Mouse (Mus musculus) macrophage (primary cell): Measurements from ENCODE around the gene Hydin. TPM values are rescaled to one million over a fixed set of nuclear protein-coding genes. Genes with fewer than 3 reads are reported as not detected.

ENCODE experiments used
- H3K27ac ChIP-seq: fragments of 350-480 bp; formaldehyde crosslinking; 2 replicates; pipeline ENCODE4 v1.9.0; 2021
- H3K36me3 ChIP-seq: fragments of 350-480 bp; formaldehyde crosslinking; 2 replicates; pipeline ENCODE4 v1.9.0; 2021; ENCODE audit errors: inconsistent target
- H3K4me3 ChIP-seq: fragments of 350-480 bp; formaldehyde crosslinking; 2 replicates; pipeline ENCODE4 v1.9.0; 2021; ENCODE audit errors: inconsistent target
- H3K79me2 ChIP-seq: fragments of 350-480 bp; formaldehyde crosslinking; 2 replicates; pipeline ENCODE4 v1.9.0; 2021; ENCODE audit errors: inconsistent target
- WGBS: methylation state at CpG from one replicate; pipeline ENCODE4 v1.1.7; 2026; ENCODE audit warnings: inconsistent platforms; ENCODE audit not compliant: missing documents; 5-methylcytosine and 5-hydroxymethylcytosine counted together
- polyA plus RNA-seq: library from polyadenylated mRNA; stranded (reverse); fragments of 250-400 nt; gene quantifications from 3 replicates; pipeline ENCODE4 v1.2.4, GENCODE M21; 2018; ENCODE audit warnings: inconsistent platforms
- total RNA-seq, 78 experiments: library from RNA; depleted of rRNA; stranded (reverse); fragments of 250-400 nt; gene quantifications; 1 replicate in 9 of 78; 2 replicates in 24 of 78; 3 replicates in 43 of 78; 4 replicates in 2 of 78; pipeline ENCODE4 v1.2.4; 2018; ENCODE audit warnings: inconsistent platforms in 56 of 78

The Hydin gene
- not detected for total RNA-seq (2018; cell fraction: chromatin; rRNA removed)
- not detected for total RNA-seq (2018; cell fraction: cytosol; rRNA removed)
- total RNA-seq (2018; cell fraction: nucleus; rRNA removed) = not detected
- polyA plus RNA-seq = not detected in 3 replicates

DNA sequence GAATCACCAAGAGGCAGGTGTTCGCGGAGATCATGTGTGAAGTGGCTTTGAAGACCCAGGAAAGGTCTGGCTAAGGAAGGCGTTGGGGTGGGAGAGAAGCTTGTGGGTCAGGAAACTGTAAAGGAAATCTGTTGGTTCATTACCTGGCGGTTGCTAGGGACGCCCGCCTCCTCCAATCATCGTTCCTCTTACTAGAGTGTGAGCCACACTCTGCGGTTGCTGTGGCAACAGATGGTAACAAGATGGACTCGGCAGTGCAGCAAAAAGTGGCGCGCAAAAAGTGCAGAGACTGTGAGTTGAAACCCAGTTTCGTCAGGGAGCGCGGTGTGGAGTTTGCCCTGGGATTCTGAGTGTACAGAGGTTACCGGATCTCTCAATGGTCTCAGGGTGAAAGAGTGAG lies at the start of gene Hydin:
Gene Hydin, plus strand, starts transcription at position 237 of the 400 bp plus-strand sequence.
- Histone ChIP-seq H3K36me3 (no peaks in the 10 kb centered on the region), H3K79me2 (no peaks in the 10 kb centered on the region), H3K27ac (no peak within 1 kb of the TSS), H3K4me3 (no peak within 1 kb of the TSS)
- WGBS = 5% methylated on average over 15 of the region's 15 CpGs

DNA sequence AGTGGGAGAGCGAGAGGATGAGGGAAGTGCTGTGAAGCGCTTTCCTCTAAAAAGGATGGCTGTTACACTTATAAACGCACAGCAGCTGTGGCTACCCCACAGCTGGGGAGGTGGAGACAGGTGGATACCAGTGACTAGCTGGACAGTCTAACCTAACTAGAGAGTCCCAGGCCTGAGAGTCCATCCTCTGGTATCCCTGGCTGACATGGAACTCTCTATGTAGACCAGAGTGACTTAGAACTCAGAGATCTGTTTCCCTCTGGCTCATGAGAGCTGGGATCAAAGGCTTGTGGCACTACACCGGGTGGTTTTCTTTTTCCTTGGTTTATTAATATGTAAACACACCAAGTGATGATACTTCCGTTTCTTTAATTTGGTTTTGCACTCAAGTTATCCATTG lies 49.6 kb upstream of the Hydin start:
- no peak overlapping the region for H3K27ac ChIP-seq
- 50% methylated on average over 5 of the region's 5 CpGs for WGBS

DNA sequence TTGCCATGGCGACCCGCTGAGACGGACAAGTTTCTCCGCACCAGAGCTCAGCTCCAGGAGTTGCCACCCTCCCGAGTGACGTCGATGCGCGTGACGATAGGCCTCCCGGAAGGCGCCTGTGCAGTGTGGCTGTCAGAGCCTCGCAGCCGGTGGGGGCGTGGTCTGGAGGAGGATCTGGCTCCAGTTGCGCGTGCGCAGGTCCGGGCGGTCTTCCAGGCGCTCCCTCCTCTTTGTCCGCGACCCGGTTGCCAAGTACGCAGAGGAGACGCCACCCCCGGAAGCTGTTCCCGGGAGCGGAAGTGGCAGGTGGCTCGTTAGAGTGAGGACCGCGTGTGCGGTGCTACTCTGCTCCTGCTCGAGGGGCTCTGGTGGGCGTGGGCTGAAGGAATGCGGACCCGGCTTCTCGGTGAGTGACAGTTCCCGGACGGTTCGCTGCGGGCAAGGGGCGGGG lies 49.1 kb upstream of the Hydin start:
- Histone ChIP-seq H3K4me3 (peak overlapping the region; percentile 80), H3K79me2 (peaks cover 34% of the 10 kb centered on the region), H3K36me3 (peaks cover 23% of the 10 kb centered on the region), H3K27ac (peak overlapping the region; percentile 17; the same call in 1 of the 2 replicates)
- under 1% methylated on average over 43 of the region's 43 CpGs for WGBS

More for the DNA sequence above, 49.6 kb upstream of the Hydin start:
- Histone ChIP-seq H3K4me3 (peak overlapping the region; percentile 12; the same call in 1 of the 2 replicates), H3K36me3 (peaks cover 18% of the 10 kb centered on the region; the same call in 1 of the 2 replicates), H3K79me2 (peaks cover 34% of the 10 kb centered on the region)

DNA sequence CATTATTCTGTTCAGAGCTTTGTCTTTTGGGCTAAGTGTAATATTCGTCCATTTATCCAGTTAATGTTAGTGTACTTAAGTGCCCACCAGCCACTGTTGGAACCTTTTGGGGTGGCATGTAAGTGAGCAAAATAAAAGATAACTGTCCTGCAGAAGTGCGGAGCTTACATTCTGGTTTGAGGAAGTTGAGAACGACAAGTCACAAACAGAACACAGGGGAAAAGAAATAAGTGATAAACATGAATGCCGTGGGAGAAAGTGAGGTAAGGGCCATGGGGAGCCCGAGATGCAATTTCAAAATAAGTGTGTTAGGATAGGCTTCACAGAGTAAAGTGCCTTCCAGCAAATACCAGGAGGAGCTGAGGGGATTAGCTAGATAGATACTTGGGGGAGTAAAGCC lies 48.3 kb upstream of the Hydin start:
- Histone ChIP-seq H3K4me3 (peak overlapping the region; percentile 80), H3K36me3 (peaks cover 31% of the 10 kb centered on the region), H3K79me2 (peaks cover 34% of the 10 kb centered on the region), H3K27ac (no peak overlapping the region)
- 8% methylated on average over 5 of the region's 5 CpGs for WGBS

DNA sequence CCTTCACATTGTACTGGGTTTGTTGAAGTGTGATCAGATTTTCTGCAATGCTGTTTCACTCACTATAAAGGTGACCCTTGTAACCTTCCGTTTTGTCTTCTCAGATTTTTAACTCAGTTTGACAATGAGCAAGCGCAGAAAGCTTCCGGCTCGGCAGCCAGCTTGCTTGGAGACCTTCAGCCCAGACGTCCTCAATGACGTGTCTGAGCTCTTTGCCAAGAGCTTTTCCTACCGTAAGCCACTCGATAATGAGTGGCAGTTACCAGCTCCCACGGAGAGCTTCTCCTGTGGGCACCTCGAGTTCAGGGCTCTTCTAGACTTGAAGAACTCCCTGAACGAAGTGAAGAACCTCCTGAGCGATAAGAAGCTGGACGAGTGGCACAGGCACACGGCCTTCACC lies 45.8 kb upstream of the Hydin start:
- 99% methylated on average over 14 of the region's 14 CpGs for WGBS
- H3K79me2 ChIP-seq = peaks cover 34% of the 10 kb centered on the region
- H3K4me3 ChIP-seq = no peak overlapping the region
- H3K36me3 ChIP-seq = peaks cover 35% of the 10 kb centered on the region
- no peak overlapping the region for H3K27ac ChIP-seq

DNA sequence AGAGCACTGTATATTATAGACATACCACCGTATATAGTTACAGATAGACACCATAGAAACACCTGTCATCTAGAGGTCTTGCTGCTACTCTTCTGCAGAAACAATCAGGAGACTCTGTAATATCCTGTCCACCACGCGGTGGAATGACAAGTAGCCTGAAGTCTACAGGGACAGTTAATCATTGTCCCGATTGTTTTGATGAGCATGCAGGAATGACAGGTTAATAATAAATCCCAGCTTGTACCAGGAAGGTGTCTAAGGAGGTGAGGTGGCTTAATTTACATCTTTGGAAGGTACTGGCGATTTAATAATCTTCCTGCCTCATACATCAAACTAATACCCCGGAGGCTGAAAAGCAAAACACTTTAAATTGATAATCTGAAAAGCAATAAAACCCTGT lies 36.0 kb upstream of the Hydin start:
- H3K79me2 ChIP-seq = no peaks in the 10 kb centered on the region
- WGBS = 81% methylated on average over 6 of the region's 6 CpGs
- H3K27ac ChIP-seq = no peak overlapping the region
- no peak overlapping the region for H3K4me3 ChIP-seq
- no peaks in the 10 kb centered on the region for H3K36me3 ChIP-seq

DNA sequence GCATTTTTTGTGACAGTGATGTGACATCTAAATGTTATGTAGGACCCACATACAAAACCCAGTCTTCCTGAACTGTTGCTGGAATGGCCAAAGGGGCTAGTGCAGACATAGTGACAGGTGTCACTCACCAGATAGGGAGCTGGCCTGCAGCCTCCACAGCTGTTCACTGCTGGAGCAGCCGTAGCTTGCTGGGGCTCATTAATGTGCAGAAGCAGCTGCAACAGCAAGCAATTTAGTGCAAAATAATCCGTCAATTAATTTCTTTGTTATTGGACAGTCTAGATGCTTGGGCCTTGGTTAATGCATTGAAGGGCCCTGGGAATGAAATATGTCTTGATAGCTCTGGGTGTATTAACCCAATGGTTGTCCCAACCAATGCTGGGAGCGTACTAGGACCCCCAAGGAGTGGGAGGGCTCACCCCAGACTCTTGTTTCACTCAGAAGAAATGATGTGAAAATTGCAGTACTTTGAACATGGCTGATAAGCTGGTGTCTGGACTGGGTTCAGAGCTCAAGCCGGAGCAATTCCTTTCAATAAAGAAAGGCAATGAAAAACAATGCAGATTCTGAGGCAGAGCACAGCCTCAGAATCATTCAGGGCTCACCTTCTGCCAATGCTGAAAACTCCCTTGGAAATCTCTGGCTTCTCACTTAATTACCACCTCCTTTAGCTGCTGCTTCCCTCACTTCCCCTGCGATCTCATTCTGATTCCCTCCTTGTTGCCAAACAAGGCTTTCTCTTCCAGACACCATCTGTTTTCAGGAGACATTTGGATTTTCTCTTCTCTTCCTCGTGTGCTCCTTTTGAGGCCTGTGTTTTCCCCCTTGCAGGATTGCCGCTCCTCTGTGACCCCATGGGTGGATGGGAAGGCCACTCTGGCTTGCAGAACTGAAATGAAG lies 24.2 kb upstream of the Hydin start:
- 69% methylated on average over 7 of the region's 7 CpGs for WGBS
- Histone ChIP-seq H3K27ac (no peak overlapping the region), H3K79me2 (no peaks in the 10 kb centered on the region), H3K4me3 (no peak overlapping the region), H3K36me3 (no peaks in the 10 kb centered on the region)

DNA sequence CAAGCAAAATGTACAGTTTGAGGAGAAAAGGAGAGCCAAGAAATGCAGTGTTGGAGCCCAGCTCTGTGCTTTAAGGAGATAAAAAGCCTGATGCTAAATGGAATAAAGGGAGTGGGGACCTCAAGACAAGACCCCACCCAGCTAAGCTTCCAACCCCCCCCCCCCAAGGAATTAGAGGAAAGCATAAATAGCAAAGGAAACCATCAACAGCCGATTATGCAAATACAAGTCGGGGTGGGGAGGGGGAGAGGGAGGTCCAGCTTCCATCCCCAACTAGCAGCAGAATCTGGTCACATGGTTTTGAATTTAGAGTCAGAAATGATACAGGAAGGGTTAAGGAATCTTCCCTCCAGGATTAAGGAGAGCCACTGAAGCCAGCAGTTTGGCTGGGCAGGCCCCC lies 22.2 kb upstream of the Hydin start:
- H3K4me3 ChIP-seq = no peak overlapping the region
- no peak overlapping the region for H3K27ac ChIP-seq
- H3K79me2 ChIP-seq = no peaks in the 10 kb centered on the region
- WGBS = 71% methylated on average over 2 of the region's 2 CpGs
- no peaks in the 10 kb centered on the region for H3K36me3 ChIP-seq

DNA sequence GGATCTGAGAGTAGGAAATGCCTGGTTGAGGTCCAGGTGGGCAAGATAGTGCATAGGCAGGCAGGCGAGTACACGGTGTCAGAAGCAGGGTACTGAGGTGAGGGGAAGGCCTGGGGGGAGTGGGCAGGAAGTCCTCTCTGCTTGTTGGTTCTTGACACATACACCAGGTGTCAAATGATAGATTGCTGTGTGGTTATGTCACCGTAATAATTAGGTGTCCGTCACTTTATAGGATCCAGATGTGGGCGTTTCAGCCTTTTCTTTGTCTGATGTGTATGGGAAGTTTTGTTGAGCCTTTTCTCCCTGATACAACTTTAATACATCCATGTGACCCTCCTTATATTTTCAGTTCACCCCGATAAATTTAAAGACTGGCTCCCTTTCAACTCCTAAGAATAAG lies 19.5 kb upstream of the Hydin start:
- H3K4me3 ChIP-seq = no peak overlapping the region
- H3K27ac ChIP-seq = no peak overlapping the region
- H3K79me2 ChIP-seq = no peaks in the 10 kb centered on the region
- WGBS = 67% methylated on average over 4 of the region's 6 CpGs
- no peaks in the 10 kb centered on the region for H3K36me3 ChIP-seq

DNA sequence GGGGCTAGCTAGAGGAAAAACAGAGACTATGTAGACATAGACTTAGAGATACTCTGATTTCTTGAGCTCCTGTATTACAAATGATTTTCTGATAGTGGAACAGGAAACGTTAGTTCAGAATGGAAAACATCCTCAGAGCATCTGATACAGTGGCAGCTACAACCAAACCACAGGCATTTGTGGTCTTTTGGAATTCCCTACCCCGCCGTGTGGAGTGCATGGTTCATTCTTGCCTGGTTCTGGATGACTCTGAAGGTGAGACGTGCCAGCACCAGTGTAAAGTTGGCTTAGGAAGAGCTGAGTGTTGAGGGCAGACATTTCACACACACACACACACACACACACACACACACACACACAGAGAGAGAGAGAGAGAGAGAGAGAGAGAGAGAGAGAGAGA lies 12.8 kb upstream of the Hydin start:
- Histone ChIP-seq H3K27ac (no peak overlapping the region), H3K4me3 (no peak overlapping the region), H3K36me3 (no peaks in the 10 kb centered on the region), H3K79me2 (no peaks in the 10 kb centered on the region)
- 56% methylated on average over 3 of the region's 4 CpGs for WGBS

DNA sequence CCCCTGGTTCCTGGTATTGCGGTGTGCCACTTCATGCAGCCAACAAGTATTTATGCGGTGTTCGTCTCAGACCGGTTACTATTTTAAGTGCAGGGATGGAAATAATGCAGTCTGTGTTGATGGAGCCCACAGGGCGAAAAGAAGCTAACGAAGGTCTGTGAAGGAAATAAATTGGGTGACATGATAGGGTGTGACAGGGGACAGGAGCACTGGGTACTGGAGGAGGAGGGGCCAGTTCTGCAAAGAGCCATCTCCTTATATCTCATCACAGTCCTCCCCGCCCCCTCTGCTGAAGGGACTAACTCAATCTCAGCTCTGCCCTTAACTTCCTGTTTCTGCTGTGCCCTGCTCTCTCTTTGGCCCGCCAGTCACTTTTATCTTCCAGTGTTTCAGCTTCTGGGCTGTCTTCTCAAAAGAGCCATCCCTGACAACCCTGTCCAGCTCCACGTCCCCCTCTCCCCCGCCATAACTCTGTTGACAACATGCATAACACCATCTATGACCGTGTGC lies 926 bp upstream of the Hydin start:
- 69% methylated on average over 11 of the region's 11 CpGs for WGBS
- Histone ChIP-seq H3K79me2 (no peaks in the 10 kb centered on the region), H3K4me3 (no peak overlapping the region), H3K36me3 (no peaks in the 10 kb centered on the region), H3K27ac (no peak overlapping the region)

DNA sequence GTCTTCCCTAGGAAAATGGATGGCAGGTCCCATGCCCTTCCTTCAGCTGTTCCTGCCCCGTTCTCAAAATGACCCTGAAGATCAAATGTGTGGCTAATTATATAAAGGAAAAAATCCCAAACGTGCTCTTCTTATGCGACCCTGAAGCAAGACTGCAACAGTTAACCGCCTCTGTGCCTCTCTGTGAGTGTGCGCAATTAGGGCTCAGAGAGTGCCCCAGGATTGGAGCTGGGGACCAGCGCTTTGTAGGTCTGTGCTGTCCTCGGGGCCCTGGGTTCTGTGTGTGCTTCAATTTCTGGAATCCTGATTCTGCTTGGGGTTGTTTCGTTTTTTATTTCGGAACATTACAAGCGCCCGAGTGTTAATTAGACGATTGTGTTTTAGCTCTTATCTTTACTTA lies 491 bp downstream of the Hydin start:
- 19% methylated on average over 12 of the region's 12 CpGs for WGBS
- Histone ChIP-seq H3K4me3 (no peak overlapping the region), H3K36me3 (no peaks in the 10 kb centered on the region), H3K27ac (no peak overlapping the region), H3K79me2 (no peaks in the 10 kb centered on the region)

DNA sequence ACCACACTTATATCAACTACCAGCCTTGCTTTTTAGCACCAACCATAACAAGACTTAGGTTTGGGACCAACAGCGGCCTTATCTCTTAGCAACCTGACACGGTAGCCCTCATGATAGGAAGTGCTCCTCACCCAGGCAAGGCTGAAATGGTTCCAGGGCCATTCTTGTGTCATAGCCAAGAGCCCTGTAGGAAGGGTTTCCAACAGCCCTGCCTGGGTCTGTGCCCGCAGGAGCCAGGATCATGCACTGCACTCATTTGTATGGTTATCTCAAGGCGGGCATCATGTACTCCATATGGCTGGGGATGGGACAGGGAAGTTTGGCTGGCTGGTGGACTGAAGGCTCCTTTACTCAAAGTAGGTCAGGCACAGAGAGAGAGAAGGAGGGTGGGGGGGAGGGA lies 3.9 kb downstream of the Hydin start:
- 84% methylated on average over 4 of the region's 4 CpGs for WGBS
- no peak overlapping the region for H3K4me3 ChIP-seq
- H3K36me3 ChIP-seq = no peaks in the 10 kb centered on the region
- H3K27ac ChIP-seq = no peak overlapping the region
- no peaks in the 10 kb centered on the region for H3K79me2 ChIP-seq

DNA sequence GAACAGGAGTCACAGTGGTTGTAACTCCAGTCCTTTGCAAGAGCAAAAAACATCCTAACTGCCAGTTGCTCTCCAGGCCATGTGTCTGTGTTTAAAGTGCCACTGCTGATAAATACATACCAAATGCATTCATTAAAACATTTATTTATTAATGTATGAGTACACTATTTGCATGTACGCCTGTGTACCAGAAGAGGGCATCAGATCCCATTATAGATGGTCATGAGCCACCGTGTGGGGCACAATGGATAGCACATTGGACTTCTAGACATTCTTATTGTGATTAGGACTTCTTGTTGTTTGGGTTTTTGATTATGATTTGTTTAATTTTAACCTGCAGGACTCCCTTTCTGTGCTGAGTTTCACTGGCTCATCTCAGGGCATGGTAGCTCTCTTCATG lies 6.6 kb downstream of the Hydin start:
- no peaks in the 10 kb centered on the region for H3K79me2 ChIP-seq
- no peak overlapping the region for H3K27ac ChIP-seq
- H3K4me3 ChIP-seq = no peak overlapping the region
- 60% methylated on average over 2 of the region's 2 CpGs for WGBS
- no peaks in the 10 kb centered on the region for H3K36me3 ChIP-seq
